Mouse (Mus musculus): Measurements from ENCODE around the gene Pcsk1. TPM values are rescaled to one million over a fixed set of nuclear protein-coding genes. Genes with fewer than 3 reads are reported as not detected.

Gene Pcsk1
- 1.5 and 1.6 TPM in 2 replicates for polyA plus RNA-seq (2015; fragmentation: Nextera tagmentation; extraction: Ambion mirVana)

DNA sequence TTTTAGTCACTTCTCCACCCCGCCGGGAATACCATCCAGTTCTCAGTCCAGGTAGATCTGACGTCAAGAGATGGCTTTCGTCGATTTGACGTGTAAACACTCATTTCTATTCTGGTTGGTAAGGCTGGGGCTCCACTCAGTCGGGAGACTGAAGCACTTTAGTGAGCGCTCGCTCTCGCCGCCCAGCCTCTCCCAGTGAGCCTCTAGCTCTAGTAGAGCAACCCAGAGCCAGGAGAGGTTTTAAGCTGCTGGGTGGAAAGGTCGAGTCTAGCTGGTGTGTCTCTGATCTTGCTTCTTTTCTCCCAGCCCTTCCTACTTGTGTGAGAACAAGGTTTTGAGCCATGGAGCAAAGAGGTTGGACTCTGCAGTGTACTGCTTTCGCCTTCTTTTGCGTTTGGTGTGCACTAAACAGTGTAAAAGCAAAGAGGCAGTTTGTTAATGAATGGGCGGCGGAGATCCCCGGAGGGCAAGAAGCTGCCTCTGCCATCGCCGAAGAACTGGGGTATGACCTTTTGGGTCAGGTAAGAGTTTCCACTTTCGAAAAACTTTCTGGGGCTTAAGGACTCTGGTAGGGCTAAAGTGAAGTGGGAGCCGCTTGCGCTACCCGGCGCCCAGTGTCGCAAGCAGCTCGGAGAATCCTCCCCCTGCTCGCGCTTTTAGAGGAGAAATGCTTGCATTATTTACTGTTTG lies at the start of gene Pcsk1:
Gene Pcsk1, plus strand, starts transcription at position 106 of the 690 bp plus-strand sequence.
- Histone ChIP-seq H3K36me3 (ENCODE audit: control insufficient read depth, insufficient read depth) (no peaks in the 10 kb centered on the region), H3K9ac (ENCODE audit: low read depth, low read length) (no peak within 1 kb of the TSS), H3K27ac (ENCODE audit: low read depth, low read length) (no peak within 1 kb of the TSS), H3K4me3 (ENCODE audit: low read depth, low read length) (peak within 1 kb of the TSS; percentile 33), H3K27me3 (replicated peaks; ENCODE audit: control insufficient read depth, insufficient read depth, low read length) (peaks cover 5% of the 10 kb centered on the region; the same call in 1 of the 2 replicates), H3K9me3 (ENCODE audit: control insufficient read depth) (no peaks in the 10 kb centered on the region), H3K4me1 (replicated peaks; ENCODE audit: control insufficient read depth, insufficient read depth, low read length) (no peaks in the 10 kb centered on the region), H3K4me2 (replicated peaks; ENCODE audit: low read depth) (peak within 1 kb of the TSS; percentile 58)
- TF ChIP-seq CTCF (IDR thresholded peaks at IDR 0.05; ENCODE audit: low read depth) = no peak
- no peak for ATAC-seq
- WGBS = 3% methylated on average over 28 of the region's 28 CpGs

DNA sequence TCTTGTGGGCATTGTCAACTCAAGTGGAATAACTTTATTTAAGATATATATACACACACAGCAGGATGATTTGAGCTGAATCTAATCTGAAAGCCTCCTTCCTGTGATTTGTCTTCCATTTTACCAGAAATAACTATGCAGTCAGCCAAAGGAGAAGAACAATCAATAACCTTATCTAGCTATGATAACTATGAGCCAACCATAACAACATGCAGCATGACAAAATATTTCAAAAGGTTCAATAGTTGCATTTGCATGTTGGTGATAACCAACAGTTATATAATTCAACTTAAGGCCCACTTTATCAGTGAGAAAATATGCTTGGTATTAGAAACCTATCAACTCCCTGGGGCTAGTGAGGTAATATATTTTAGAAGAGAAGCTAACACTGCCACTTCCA lies 30.8 kb upstream of the Pcsk1 start:
- no peaks in the 10 kb centered on the region for H3K9me3 ChIP-seq (ENCODE audit: control insufficient read depth)
- no peak for TF ChIP-seq CTCF (IDR thresholded peaks at IDR 0.05; ENCODE audit: low read depth)

DNA sequence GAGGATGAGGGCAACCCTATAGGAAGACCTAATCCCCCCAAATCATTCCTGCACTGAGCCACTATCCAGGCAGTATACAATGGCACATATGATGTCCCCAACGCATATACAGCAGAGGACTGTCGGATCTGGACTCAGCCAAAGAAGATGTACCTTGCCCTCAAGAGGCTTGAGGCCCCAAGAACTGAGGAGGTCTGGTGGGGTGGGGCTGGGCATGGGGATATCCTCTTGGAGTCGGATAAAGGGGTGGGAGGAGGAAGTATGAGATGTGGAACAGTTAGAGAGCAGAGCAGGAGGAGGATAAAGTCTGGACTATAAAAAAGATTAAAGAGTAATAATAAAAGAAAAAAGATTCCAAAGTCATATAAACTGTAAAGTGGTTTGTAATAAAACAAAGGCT lies 25.7 kb upstream of the Pcsk1 start:
- Histone ChIP-seq H3K9ac (ENCODE audit: low read depth, low read length) (no peak overlapping the region), H3K36me3 (ENCODE audit: control insufficient read depth, insufficient read depth) (no peaks in the 10 kb centered on the region), H3K4me3 (ENCODE audit: low read depth, low read length) (no peak overlapping the region), H3K27me3 (replicated peaks; ENCODE audit: control insufficient read depth, insufficient read depth, low read length) (no peaks in the 10 kb centered on the region), H3K4me1 (replicated peaks; ENCODE audit: control insufficient read depth, insufficient read depth, low read length) (no peaks in the 10 kb centered on the region), H3K9me3 (ENCODE audit: control insufficient read depth) (no peaks in the 10 kb centered on the region), H3K27ac (ENCODE audit: low read depth, low read length) (no peak overlapping the region), H3K4me2 (replicated peaks; ENCODE audit: low read depth) (no peak overlapping the region)
- peak; percentile 72 for ATAC-seq
- 48% methylated on average over 3 of the region's 3 CpGs for WGBS
- TF ChIP-seq CTCF (IDR thresholded peaks at IDR 0.05; ENCODE audit: low read depth) = no peak

More for the DNA sequence above, 30.8 kb upstream of the Pcsk1 start:
- Histone ChIP-seq H3K9ac (ENCODE audit: low read depth, low read length) (no peak overlapping the region), H3K36me3 (ENCODE audit: control insufficient read depth, insufficient read depth) (no peaks in the 10 kb centered on the region), H3K4me2 (replicated peaks; ENCODE audit: low read depth) (no peak overlapping the region), H3K27me3 (replicated peaks; ENCODE audit: control insufficient read depth, insufficient read depth, low read length) (no peaks in the 10 kb centered on the region), H3K4me1 (replicated peaks; ENCODE audit: control insufficient read depth, insufficient read depth, low read length) (no peaks in the 10 kb centered on the region), H3K27ac (ENCODE audit: low read depth, low read length) (no peak overlapping the region), H3K4me3 (ENCODE audit: low read depth, low read length) (no peak overlapping the region)
- no peak for ATAC-seq

DNA sequence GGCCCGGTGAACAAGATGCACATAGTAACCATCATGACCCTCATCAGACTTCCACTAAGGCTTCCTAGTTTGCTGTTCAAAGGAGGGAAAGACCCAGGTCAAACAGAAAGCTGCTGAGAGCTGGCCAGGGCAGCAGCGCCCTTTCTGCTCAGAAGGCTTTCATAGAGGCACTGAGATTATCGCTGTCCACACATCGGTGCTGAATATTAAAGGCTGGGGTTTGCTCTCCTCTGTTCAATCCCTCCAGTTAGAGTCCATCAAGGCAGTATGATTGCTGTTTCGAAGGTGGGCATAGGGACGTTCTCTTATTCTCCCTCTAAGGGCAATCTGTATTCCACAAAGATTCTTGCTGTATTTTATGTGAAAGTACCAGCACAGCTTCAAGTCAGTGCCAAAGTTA lies 1.0 kb upstream of the Pcsk1 start:
- Histone ChIP-seq H3K27me3 (replicated peaks; ENCODE audit: control insufficient read depth, insufficient read depth, low read length) (peaks cover 5% of the 10 kb centered on the region; the same call in 1 of the 2 replicates), H3K36me3 (ENCODE audit: control insufficient read depth, insufficient read depth) (no peaks in the 10 kb centered on the region), H3K9ac (ENCODE audit: low read depth, low read length) (no peak overlapping the region), H3K4me1 (replicated peaks; ENCODE audit: control insufficient read depth, insufficient read depth, low read length) (no peaks in the 10 kb centered on the region), H3K4me2 (replicated peaks; ENCODE audit: low read depth) (no peak overlapping the region), H3K27ac (ENCODE audit: low read depth, low read length) (no peak overlapping the region), H3K4me3 (ENCODE audit: low read depth, low read length) (no peak overlapping the region), H3K9me3 (ENCODE audit: control insufficient read depth) (no peaks in the 10 kb centered on the region)
- WGBS = 26% methylated on average over 6 of the region's 6 CpGs
- no peak for ATAC-seq
- no peak for TF ChIP-seq CTCF (IDR thresholded peaks at IDR 0.05; ENCODE audit: low read depth)

DNA sequence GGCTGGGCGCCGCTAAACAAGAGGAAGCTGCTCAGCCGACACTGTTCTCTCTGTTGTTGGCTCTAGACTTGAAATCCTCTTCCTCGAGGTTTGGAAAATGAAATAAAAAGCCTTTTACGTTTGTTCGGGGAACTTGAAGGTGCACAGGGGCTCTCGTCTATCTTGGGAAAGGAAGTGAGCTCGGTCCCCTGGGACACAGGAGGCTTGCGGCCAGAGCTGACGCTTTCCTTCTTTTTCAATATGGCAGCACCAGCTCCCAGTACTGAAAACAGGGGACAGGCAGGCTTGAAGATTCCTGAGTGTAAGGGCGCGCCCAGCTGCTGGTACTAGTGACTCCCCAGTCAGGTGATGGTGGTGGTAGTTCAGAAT lies 769 bp downstream of the Pcsk1 start:
- peak overlapping the region; percentile 58 for H3K4me2 ChIP-seq (replicated peaks; ENCODE audit: low read depth)

DNA sequence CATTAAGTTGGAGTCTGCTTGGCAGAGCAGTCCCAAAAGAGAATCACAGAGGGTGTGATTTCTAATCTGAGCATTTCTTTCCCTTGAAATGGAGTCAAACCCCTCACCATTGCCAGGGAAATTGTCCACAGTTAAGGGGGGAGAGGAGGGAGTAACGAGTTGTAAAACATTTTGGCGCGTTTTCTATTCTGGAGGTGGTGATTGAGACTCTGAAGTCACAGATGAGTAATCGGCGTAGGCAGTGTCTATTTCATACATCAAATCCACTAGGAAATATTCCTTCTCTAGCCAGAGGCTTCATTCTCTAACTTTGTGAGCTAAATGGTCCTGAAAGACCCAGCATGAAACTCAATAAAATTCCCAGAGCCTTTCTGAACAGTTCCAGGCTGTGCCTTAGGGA lies 1.4 kb downstream of the Pcsk1 start:
- no peak overlapping the region for H3K4me3 ChIP-seq (ENCODE audit: low read depth, low read length)
- no peaks in the 10 kb centered on the region for H3K9me3 ChIP-seq (ENCODE audit: control insufficient read depth)
- H3K27me3 ChIP-seq (replicated peaks; ENCODE audit: control insufficient read depth, insufficient read depth, low read length) = peaks cover 5% of the 10 kb centered on the region; the same call in 1 of the 2 replicates
- no peak overlapping the region for H3K27ac ChIP-seq (ENCODE audit: low read depth, low read length)
- H3K36me3 ChIP-seq (ENCODE audit: control insufficient read depth, insufficient read depth) = no peaks in the 10 kb centered on the region
- no peak overlapping the region for H3K4me2 ChIP-seq (replicated peaks; ENCODE audit: low read depth)
- no peaks in the 10 kb centered on the region for H3K4me1 ChIP-seq (replicated peaks; ENCODE audit: control insufficient read depth, insufficient read depth, low read length)
- no peak for TF ChIP-seq CTCF (IDR thresholded peaks at IDR 0.05; ENCODE audit: low read depth)
- WGBS = 72% methylated on average over 5 of the region's 5 CpGs
- no peak for ATAC-seq
- no peak overlapping the region for H3K9ac ChIP-seq (ENCODE audit: low read depth, low read length)

More for the DNA sequence above, 769 bp downstream of the Pcsk1 start:
- Histone ChIP-seq H3K9ac (ENCODE audit: low read depth, low read length) (no peak overlapping the region), H3K9me3 (ENCODE audit: control insufficient read depth) (no peaks in the 10 kb centered on the region), H3K36me3 (ENCODE audit: control insufficient read depth, insufficient read depth) (no peaks in the 10 kb centered on the region), H3K4me3 (ENCODE audit: low read depth, low read length) (peak overlapping the region; percentile 33), H3K27ac (ENCODE audit: low read depth, low read length) (no peak overlapping the region), H3K27me3 (replicated peaks; ENCODE audit: control insufficient read depth, insufficient read depth, low read length) (peaks cover 5% of the 10 kb centered on the region; the same call in 1 of the 2 replicates), H3K4me1 (replicated peaks; ENCODE audit: control insufficient read depth, insufficient read depth, low read length) (no peaks in the 10 kb centered on the region)
- no peak for TF ChIP-seq CTCF (IDR thresholded peaks at IDR 0.05; ENCODE audit: low read depth)
- under 1% methylated on average over 12 of the region's 12 CpGs for WGBS
- ATAC-seq = no peak
